Mouse (Mus musculus) G1E (cell line): ENCODE measurements around the gene Dennd2d. TPM values are rescaled to one million over a fixed set of nuclear protein-coding genes. Genes with fewer than 3 reads are reported as not detected.

Source experiments
- ATAC-seq: 2 replicates; pipeline ENCODE4 v1.8.0; 2016; ENCODE audit warnings: mild to moderate bottlenecking; ENCODE audit not compliant: insufficient number of reproducible peaks, poor library complexity, low FRiP score, severe bottlenecking; ENCODE audit errors: extremely low read depth
- DNase-seq: peaks from one replicate; pipeline ENCODE4 v3.0.0; 2012; ENCODE audit warnings: low spot score
- H3K27me3 ChIP-seq: 2 replicates; pipeline ENCODE4 v1.6.1; 2012; ENCODE audit warnings: mild to moderate bottlenecking, low read length, inconsistent platforms; ENCODE audit not compliant: insufficient read depth
- H3K36me3 ChIP-seq: replicated peaks from 2 replicates; pipeline ENCODE3; 2012; ENCODE audit warnings: mild to moderate bottlenecking, inconsistent platforms
- H3K4me1 ChIP-seq: 2 replicates; pipeline ENCODE4 v1.6.1; 2012; ENCODE audit warnings: low read depth, low read length, inconsistent platforms, mixed read lengths; ENCODE audit not compliant: insufficient read depth
- H3K4me3 ChIP-seq: 2 replicates; pipeline ENCODE4 v1.5.1; 2012; ENCODE audit warnings: low read depth, mild to moderate bottlenecking, inconsistent platforms, low read length, moderate library complexity, mixed read lengths
- H3K9me3 ChIP-seq: replicated peaks from 2 replicates; pipeline ENCODE4 v1.6.1; 2012; ENCODE audit warnings: inconsistent platforms
- CTCF ChIP-seq: IDR thresholded peaks from 2 replicates; pipeline ENCODE4 v1.5.1; 2012; ENCODE audit warnings: low read depth, low read length, inconsistent platforms, mixed read lengths
- GATA1 ChIP-seq: IDR thresholded peaks from 2 replicates; pipeline ENCODE4 v1.6.1; 2012; ENCODE audit warnings: borderline replicate concordance, low read length, inconsistent platforms, mixed read lengths
- GATA2 ChIP-seq: IDR thresholded peaks from 2 replicates; pipeline ENCODE4 v1.6.1; 2012; ENCODE audit warnings: low read depth, low read length, inconsistent platforms, borderline replicate concordance
- POLR2AphosphoS5 ChIP-seq: IDR thresholded peaks from 2 replicates; pipeline ENCODE4 v1.6.1; 2012; ENCODE audit warnings: low read depth, low read length, inconsistent platforms; ENCODE audit not compliant: insufficient replicate concordance
- TAL1 ChIP-seq: conservative IDR thresholded peaks from 2 replicates; pipeline ENCODE4 v1.6.1; 2012; ENCODE audit warnings: low read depth, low read length, inconsistent platforms, mixed read lengths
- polyA plus RNA-seq: library from polyadenylated mRNA; stranded (reverse); fragments of >175 nt; gene quantifications from 2 replicates; pipeline ENCODE4 v1.2.3, GENCODE M21; 2012
- total RNA-seq, 2 experiments: library from RNA; stranded (forward) in 1 of 2; stranded (reverse) in 1 of 2; fragments of 200-1000 nt in 1 of 2; fragments of >200 nt in 1 of 2; fragmentation: Nextera tagmentation in 1 of 2; gene quantifications; 2 replicates each; pipeline ENCODE4 v1.2.3; 2014 to 2017

Dennd2d gene
- total RNA-seq (2014; fragmentation: Nextera tagmentation) (0.53 and 1.2 TPM in 2 replicates), total RNA-seq (2017) (0.41 and 0.49 TPM in 2 replicates), polyA plus RNA-seq (0.15 TPM in 2 replicates)

DNA sequence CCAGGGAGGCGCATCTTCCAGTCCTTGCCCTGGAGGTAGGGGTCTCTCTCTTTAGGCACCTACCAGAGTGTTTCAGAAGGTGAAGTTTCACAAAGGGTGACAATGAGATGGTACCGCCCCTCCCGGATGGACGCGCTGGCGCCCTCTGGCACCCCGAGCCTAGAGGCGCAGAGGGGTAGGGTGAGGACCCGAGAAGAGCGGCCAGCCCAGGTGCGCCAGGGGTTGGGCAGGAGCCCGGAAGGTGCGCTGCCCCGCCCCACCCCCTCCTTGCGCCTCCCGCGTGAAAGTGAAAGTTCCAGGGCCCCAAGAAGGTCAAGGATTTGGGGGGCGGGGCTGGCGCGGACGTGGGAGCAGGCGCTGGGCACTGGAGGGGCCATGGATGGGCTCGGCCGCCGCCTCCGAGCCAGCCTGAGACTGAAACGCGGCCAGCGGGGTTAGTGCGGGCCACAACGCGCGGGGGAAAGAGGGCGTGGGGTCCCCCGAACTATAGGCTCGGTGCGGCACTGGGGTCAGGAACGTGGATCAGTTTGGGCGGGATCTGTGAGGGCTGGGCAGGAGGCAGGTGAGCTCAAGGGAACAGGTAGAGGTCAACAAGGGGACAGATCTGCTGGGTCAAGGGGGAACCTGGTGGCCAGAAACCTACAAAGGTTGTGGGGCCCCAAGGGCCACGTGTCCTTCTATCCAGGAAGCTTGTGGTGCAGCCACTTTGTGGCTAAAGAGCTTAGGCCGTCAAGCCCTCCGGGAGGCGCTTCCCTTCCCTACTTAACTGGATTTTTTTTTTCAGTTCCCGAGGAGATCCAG lies at the start of gene Dennd2d:
TSS of gene Dennd2d (plus strand) at position 125 of the 801 bp plus-strand sequence.
- no peak for DNase-seq
- no peak for ATAC-seq
- no peaks in the 10 kb centered on the region for H3K36me3 ChIP-seq

DNA sequence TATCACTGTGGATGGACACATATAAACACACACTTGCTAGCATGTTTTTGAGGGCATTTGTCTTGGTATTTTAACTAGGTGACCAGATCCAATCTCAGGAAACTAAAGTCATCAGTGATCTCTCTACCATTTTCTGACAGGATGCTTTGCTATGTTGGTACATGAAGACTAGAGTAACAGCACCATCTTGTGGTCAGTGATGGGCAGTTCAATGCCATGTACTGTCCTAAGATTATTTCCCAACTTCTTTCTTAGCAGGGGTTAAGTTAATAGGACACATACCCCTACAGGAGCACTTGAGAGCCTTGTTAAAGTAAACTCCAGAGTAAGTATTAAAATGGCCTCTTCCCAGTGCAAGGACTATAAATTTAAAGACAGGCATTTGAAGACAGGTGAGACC lies 33.6 kb upstream of the Dennd2d start:
- DNase-seq, result peak; percentile 3
- H3K9me3 ChIP-seq, result no peaks in the 10 kb centered on the region
- TF ChIP-seq GATA1, result no peak
- TF ChIP-seq CTCF, result peak; percentile 63
- no peaks in the 10 kb centered on the region for H3K36me3 ChIP-seq
- ATAC-seq, result peak; percentile 40
- no peak overlapping the region for H3K4me3 ChIP-seq
- no peaks in the 10 kb centered on the region for H3K27me3 ChIP-seq
- H3K4me1 ChIP-seq, result no peaks in the 10 kb centered on the region

More for the DNA sequence above, at the start of gene Dennd2d:
- peak within 1 kb of the TSS; percentile 63; the same call in 1 of the 2 replicates for H3K4me3 ChIP-seq
- H3K4me1 ChIP-seq, result peaks cover 8% of the 10 kb centered on the region
- TF ChIP-seq POLR2AphosphoS5, result no peak
- H3K27me3 ChIP-seq, result peaks cover 19% of the 10 kb centered on the region
- no peaks in the 10 kb centered on the region for H3K9me3 ChIP-seq

DNA sequence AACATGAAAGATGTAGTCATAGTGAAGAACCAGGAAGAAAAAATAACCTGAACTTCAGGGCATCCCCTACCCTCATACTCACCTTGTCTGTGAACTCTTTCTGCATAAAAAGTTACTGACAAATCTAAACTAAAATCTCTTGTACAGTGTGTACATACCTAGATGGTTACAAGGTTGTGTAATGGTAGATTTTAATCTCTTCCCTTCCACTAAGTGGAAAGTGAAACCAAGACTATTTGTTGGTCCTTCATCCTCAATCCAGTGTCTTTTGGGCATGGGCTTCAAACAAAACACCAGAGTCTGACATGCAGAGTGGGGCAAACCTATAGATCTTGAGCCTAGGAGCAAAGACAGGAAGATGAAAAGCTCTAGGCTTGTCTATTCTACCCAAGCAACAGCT lies 33.2 kb upstream of the Dennd2d start:
- Histone ChIP-seq H3K36me3 (no peaks in the 10 kb centered on the region), H3K4me1 (no peaks in the 10 kb centered on the region), H3K27me3 (no peaks in the 10 kb centered on the region), H3K4me3 (no peak overlapping the region), H3K9me3 (no peaks in the 10 kb centered on the region)
- TF ChIP-seq GATA2 (no peak), TAL1 (no peak), CTCF (no peak), POLR2AphosphoS5 (no peak), GATA1 (no peak)
- DNase-seq, result no peak
- no peak for ATAC-seq

DNA sequence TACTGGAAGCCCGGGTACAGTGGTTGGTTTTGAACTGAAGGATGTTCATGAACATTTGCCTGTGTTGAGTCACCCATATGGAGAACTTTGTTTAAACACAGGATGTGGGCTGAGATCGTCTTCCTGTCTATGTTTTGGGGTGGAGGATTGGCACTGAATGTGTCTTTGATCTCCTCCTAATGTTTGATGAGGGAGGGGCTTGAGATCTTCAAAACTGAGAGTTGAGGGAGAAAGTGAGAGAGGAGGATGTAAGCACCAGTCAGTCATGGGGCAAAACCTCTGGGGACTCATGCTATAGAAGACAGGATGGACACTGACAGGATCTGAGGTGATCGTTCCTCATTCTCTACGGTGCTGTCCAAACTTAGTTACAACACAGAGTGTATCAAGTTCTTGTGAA lies 32.6 kb upstream of the Dennd2d start:
- Histone ChIP-seq H3K27me3 (no peaks in the 10 kb centered on the region), H3K4me3 (no peak overlapping the region), H3K9me3 (no peaks in the 10 kb centered on the region), H3K4me1 (no peaks in the 10 kb centered on the region), H3K36me3 (no peaks in the 10 kb centered on the region)
- DNase-seq (no peak), ATAC-seq (no peak)
- TF ChIP-seq TAL1 (no peak), POLR2AphosphoS5 (no peak), CTCF (no peak), GATA1 (no peak)

DNA sequence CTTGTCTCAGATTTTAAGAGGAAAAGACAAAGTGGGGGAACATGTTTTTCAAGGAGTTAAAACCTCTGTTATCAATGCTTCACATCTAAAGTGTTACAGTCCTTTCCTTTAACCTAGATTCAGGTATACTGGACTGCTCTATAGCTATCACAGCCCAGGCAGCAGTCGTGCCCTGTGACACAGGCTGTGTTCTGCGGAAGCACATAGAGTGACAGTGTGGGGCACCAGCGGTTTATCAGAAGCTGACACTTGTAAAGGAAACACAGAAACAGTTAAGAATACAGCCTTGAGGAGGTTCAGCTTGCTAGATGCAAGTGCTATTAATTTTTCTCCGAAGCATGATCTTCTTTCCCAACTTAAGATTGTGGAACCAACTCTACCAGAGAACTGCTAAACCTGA lies 29.6 kb upstream of the Dennd2d start:
- Histone ChIP-seq H3K4me1 (no peaks in the 10 kb centered on the region), H3K36me3 (no peaks in the 10 kb centered on the region), H3K9me3 (no peaks in the 10 kb centered on the region), H3K4me3 (no peak overlapping the region), H3K27me3 (no peaks in the 10 kb centered on the region)
- ATAC-seq, result no peak
- TF ChIP-seq POLR2AphosphoS5 (no peak), CTCF (no peak), GATA2 (no peak), TAL1 (no peak), GATA1 (no peak)
- no peak for DNase-seq

DNA sequence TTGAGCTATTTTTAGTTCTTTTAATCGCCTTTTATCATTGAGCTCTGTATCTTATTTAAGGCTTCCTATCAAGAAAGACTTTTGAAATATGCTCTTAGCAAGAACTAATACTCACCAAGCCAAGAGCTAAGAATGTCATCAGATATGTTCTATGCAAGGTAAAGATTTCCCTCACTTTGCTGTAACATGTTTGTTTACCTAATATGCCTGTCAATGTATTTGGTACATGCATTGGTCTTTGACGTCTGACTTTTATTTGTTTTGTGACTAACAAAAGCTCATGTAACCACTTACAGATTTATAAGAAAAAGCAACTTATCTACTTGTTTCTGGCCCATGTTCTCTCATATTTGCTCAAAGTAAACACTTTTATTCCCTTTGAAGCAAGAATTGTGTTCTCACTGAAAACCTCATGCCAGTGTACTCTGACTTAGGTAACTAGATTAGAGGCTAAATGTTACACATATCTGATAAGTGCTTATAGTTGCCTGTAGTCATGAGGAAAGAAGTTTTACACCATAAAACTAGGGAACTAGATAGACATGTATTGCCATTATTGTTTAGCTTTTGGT lies 24.8 kb upstream of the Dennd2d start:
- DNase-seq, result no peak
- no peak for ATAC-seq

DNA sequence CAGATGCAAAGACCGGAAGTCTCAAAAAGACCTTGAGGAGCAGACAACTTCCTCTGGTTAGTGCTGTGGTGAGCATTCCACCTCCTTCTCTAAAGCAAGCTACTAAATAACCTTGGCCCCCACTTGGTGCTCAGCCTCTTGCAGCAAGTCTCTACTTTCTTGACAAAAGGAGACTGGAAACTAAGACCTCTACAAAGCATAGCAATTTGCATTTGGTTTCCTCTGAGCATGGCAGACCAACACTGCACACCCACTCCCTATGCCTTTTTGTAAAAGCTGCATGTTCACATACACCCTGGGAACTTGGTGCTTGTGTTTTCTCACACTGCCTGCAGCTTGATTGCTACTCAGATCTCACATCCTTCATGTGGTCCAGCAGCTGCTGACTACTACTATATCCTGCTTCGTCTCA lies 20.1 kb upstream of the Dennd2d start:
- Histone ChIP-seq H3K36me3 (no peaks in the 10 kb centered on the region), H3K4me1 (no peaks in the 10 kb centered on the region), H3K27me3 (no peaks in the 10 kb centered on the region), H3K9me3 (no peaks in the 10 kb centered on the region), H3K4me3 (no peak overlapping the region)
- no peak for ATAC-seq
- TF ChIP-seq POLR2AphosphoS5, result no peak
- no peak for TF ChIP-seq TAL1
- TF ChIP-seq CTCF, result no peak
- no peak for TF ChIP-seq GATA2
- no peak for TF ChIP-seq GATA1
- DNase-seq, result no peak

More for the DNA sequence above, 24.8 kb upstream of the Dennd2d start:
- H3K36me3 ChIP-seq, result no peaks in the 10 kb centered on the region
- H3K4me1 ChIP-seq, result no peaks in the 10 kb centered on the region
- H3K9me3 ChIP-seq, result no peaks in the 10 kb centered on the region
- no peak overlapping the region for H3K4me3 ChIP-seq
- no peaks in the 10 kb centered on the region for H3K27me3 ChIP-seq
- TF ChIP-seq TAL1 (no peak), GATA1 (no peak), CTCF (no peak), GATA2 (no peak), POLR2AphosphoS5 (no peak)
